Mouse (Mus musculus): ENCODE results near the gene Map3k12. TPM values are rescaled to one million over a fixed set of nuclear protein-coding genes. Genes with fewer than 3 reads are reported as not detected.

The Map3k12 gene
- polyA plus RNA-seq, 1 experiment from 2014 or later, result 14.3 TPM

DNA sequence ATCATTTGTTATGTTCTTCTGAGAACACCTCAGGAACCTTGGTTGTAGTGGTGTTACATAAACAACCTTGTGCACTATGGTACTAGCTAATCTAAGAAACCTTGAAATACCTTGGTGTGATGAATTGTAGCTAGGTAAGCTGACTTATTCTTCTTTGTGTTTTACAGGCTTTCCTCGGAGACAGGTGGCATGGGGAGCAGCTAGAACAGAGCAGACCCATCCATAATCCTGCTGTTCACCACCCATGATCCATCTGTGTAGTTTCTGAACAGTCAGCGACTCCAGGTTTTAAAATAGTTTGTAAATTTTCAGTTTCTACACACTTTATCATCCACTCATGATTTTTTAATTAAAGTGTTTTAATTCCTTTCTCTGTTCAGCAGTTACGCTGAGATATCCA, 18.5 kb downstream of the Map3k12 start:
- Histone ChIP-seq H3K4me3 (ENCODE audit: low read depth, low read length) (no peak overlapping the region), H3K9ac (ENCODE audit: low read length) (no peak overlapping the region), H3K27me3 (ENCODE audit: control insufficient read depth, insufficient read depth, low read length) (no peaks in the 10 kb centered on the region), H3K27ac (replicated peaks; ENCODE audit: low read depth, low read length) (no peak overlapping the region), H3K9me3 (ENCODE audit: control insufficient read depth, low read length) (no peaks in the 10 kb centered on the region), H3K4me1 (ENCODE audit: control insufficient read depth, insufficient read depth, low read length) (no peaks in the 10 kb centered on the region), H3K4me2 (ENCODE audit: low read depth, severe bottlenecking) (no peak overlapping the region), H3K36me3 (ENCODE audit: control insufficient read depth, insufficient read depth, low read length) (peaks cover 48% of the 10 kb centered on the region)
- DNase-seq (ENCODE audit: low spot score) (no peak), ATAC-seq (ENCODE audit: insufficient number of reproducible peaks, low FRiP score, low TSS enrichment, low read depth) (no peak)
- 92% methylated on average over 3 of the region's 3 CpGs for WGBS

DNA sequence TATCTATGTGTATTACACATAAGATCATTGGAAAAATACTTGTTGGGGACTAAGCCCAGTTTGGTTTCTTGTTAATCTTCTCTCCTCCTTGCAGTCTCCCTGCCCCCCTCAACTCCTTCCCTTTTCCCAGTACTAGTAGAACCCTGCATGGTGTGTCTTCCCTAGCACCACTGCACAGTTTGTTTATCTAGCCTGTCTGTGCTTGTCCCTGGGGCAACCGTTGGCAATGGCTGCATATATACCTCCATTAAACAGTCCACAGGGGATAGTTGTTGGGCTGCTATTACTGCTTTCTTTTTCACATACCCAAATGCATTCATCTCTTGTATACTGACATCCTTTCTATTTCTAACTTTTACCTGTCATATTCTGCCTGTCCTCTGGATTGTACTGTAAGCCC, 29.2 kb downstream of the Map3k12 start:
- DNase-seq (ENCODE audit: low spot score) (no peak), ATAC-seq (ENCODE audit: insufficient number of reproducible peaks, low FRiP score, low TSS enrichment, low read depth) (no peak)
- Histone ChIP-seq H3K9ac (ENCODE audit: low read length) (no peak overlapping the region), H3K27ac (replicated peaks; ENCODE audit: low read depth, low read length) (no peak overlapping the region), H3K9me3 (ENCODE audit: control insufficient read depth, low read length) (no peaks in the 10 kb centered on the region), H3K36me3 (ENCODE audit: control insufficient read depth, insufficient read depth, low read length) (peaks cover 34% of the 10 kb centered on the region), H3K4me3 (ENCODE audit: low read depth, low read length) (no peak overlapping the region), H3K4me1 (ENCODE audit: control insufficient read depth, insufficient read depth, low read length) (no peaks in the 10 kb centered on the region), H3K4me2 (ENCODE audit: low read depth, severe bottlenecking) (no peak overlapping the region), H3K27me3 (ENCODE audit: control insufficient read depth, insufficient read depth, low read length) (no peaks in the 10 kb centered on the region)
- 84% methylated on average over 1 of the region's 1 CpGs for WGBS

DNA sequence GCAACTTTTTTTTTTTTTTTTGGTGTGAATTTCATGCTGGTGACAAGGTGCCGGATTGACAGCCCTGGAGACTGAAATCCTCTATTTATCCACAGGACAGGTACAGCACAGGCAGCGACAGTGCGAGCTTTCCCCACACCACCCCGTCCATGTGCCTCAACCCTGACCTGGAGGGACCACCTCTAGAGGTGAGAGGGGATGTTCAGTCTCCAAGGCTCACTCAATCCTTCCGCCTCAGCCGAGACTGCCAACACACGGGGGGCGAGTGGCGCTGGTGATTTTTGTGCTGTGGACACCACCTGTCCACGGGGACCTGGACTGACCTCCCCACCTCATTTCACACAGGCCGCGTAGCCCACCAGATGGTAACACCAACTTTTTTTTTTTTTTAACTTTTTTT, 31.0 kb downstream of the Map3k12 start:
- Histone ChIP-seq H3K9ac (ENCODE audit: low read length) (no peak overlapping the region), H3K9me3 (ENCODE audit: control insufficient read depth, low read length) (no peaks in the 10 kb centered on the region), H3K27me3 (ENCODE audit: control insufficient read depth, insufficient read depth, low read length) (no peaks in the 10 kb centered on the region), H3K4me3 (ENCODE audit: low read depth, low read length) (no peak overlapping the region), H3K4me2 (ENCODE audit: low read depth, severe bottlenecking) (no peak overlapping the region), H3K27ac (replicated peaks; ENCODE audit: low read depth, low read length) (no peak overlapping the region), H3K36me3 (ENCODE audit: control insufficient read depth, insufficient read depth, low read length) (peaks cover 39% of the 10 kb centered on the region), H3K4me1 (ENCODE audit: control insufficient read depth, insufficient read depth, low read length) (no peaks in the 10 kb centered on the region)
- WGBS, result 89% methylated on average over 12 of the region's 12 CpGs
- DNase-seq (ENCODE audit: low spot score) (no peak), ATAC-seq (ENCODE audit: insufficient number of reproducible peaks, low FRiP score, low TSS enrichment, low read depth) (no peak)

- no peak for DNase-seq (ENCODE audit: low spot score)
- H3K9me3 ChIP-seq (ENCODE audit: control insufficient read depth, low read length), result no peaks in the 10 kb centered on the region
- H3K27me3 ChIP-seq (ENCODE audit: control insufficient read depth, insufficient read depth, low read length), result no peaks in the 10 kb centered on the region
- 90% methylated on average over 3 of the region's 3 CpGs for WGBS
- no peak overlapping the region for H3K27ac ChIP-seq (replicated peaks; ENCODE audit: low read depth, low read length)
- H3K4me2 ChIP-seq (ENCODE audit: low read depth, severe bottlenecking), result no peak overlapping the region
- no peak overlapping the region for H3K9ac ChIP-seq (ENCODE audit: low read length)
- H3K36me3 ChIP-seq (ENCODE audit: control insufficient read depth, insufficient read depth, low read length), result peaks cover 36% of the 10 kb centered on the region
- H3K4me1 ChIP-seq (ENCODE audit: control insufficient read depth, insufficient read depth, low read length), result no peaks in the 10 kb centered on the region
- no peak for ATAC-seq (ENCODE audit: insufficient number of reproducible peaks, low FRiP score, low TSS enrichment, low read depth)
- no peak overlapping the region for H3K4me3 ChIP-seq (ENCODE audit: low read depth, low read length)
Observed at GRCm38 (mm10) chr15:102483136-102483535, 33.7 kb downstream of the Map3k12 start.

DNA sequence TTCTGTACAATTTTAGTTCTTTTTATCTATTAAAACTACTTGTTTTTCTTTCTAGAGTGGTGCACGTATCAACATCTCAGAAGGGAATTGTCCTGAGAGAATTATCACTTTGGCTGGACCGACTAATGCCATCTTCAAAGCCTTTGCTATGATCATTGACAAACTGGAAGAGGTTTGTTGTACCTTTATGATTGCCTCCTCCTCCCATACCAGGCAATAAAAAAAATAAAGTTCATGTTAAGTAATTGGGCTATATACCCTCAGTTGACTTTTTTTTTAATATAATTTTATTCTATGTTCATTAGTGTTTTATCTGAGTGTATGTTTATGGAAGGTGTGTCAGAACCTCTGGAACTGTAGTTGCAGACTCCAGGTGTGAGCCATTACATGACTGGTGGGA, 42.3 kb downstream of the Map3k12 start:
- Histone ChIP-seq H3K4me1 (ENCODE audit: control insufficient read depth, insufficient read depth, low read length) (0 out of 2 replicates have a peak, but pooled peaks cover 3% of the 10 kb centered on the region), H3K4me2 (ENCODE audit: low read depth, severe bottlenecking) (no peak overlapping the region), H3K4me3 (ENCODE audit: low read depth, low read length) (no peak overlapping the region), H3K9ac (ENCODE audit: low read length) (no peak overlapping the region), H3K36me3 (ENCODE audit: control insufficient read depth, insufficient read depth, low read length) (peaks cover 19% of the 10 kb centered on the region), H3K9me3 (ENCODE audit: control insufficient read depth, low read length) (no peaks in the 10 kb centered on the region), H3K27ac (replicated peaks; ENCODE audit: low read depth, low read length) (no peak overlapping the region), H3K27me3 (ENCODE audit: control insufficient read depth, insufficient read depth, low read length) (no peaks in the 10 kb centered on the region)
- ATAC-seq (ENCODE audit: insufficient number of reproducible peaks, low FRiP score, low TSS enrichment, low read depth) (no peak), DNase-seq (ENCODE audit: low spot score) (no peak)
- 96% methylated on average over 2 of the region's 2 CpGs for WGBS

- H3K9ac ChIP-seq (ENCODE audit: low read length), result no peak overlapping the region
- DNase-seq (ENCODE audit: low spot score), result no peak
- H3K4me1 ChIP-seq (ENCODE audit: control insufficient read depth, insufficient read depth, low read length), result 0 out of 2 replicates have a peak, but pooled peaks cover 3% of the 10 kb centered on the region
- 0 out of 2 replicates have a peak overlapping the region, but pooled peaks have one; percentile 7 for H3K4me2 ChIP-seq (ENCODE audit: low read depth, severe bottlenecking)
- ATAC-seq (ENCODE audit: insufficient number of reproducible peaks, low FRiP score, low TSS enrichment, low read depth), result no peak
- H3K27ac ChIP-seq (replicated peaks; ENCODE audit: low read depth, low read length), result no peak overlapping the region
- WGBS, result 84% methylated on average over 2 of the region's 2 CpGs
- H3K4me3 ChIP-seq (ENCODE audit: low read depth, low read length), result no peak overlapping the region
- no peaks in the 10 kb centered on the region for H3K9me3 ChIP-seq (ENCODE audit: control insufficient read depth, low read length)
- H3K27me3 ChIP-seq (ENCODE audit: control insufficient read depth, insufficient read depth, low read length), result no peaks in the 10 kb centered on the region
- peaks cover 14% of the 10 kb centered on the region for H3K36me3 ChIP-seq (ENCODE audit: control insufficient read depth, insufficient read depth, low read length)
Observed at GRCm38 (mm10) chr15:102473246-102473645, 43.6 kb downstream of the Map3k12 start.

- H3K4me3 ChIP-seq (ENCODE audit: low read depth, low read length), result peak overlapping the region; percentile 70
- ATAC-seq (ENCODE audit: insufficient number of reproducible peaks, low FRiP score, low TSS enrichment, low read depth) (no peak), DNase-seq (ENCODE audit: low spot score) (no peak)
- no peak overlapping the region for H3K27ac ChIP-seq (replicated peaks; ENCODE audit: low read depth, low read length)
- peak overlapping the region; percentile 56 for H3K4me2 ChIP-seq (ENCODE audit: low read depth, severe bottlenecking)
- H3K4me1 ChIP-seq (ENCODE audit: control insufficient read depth, insufficient read depth, low read length), result 0 out of 2 replicates have a peak, but pooled peaks cover 3% of the 10 kb centered on the region
- H3K27me3 ChIP-seq (ENCODE audit: control insufficient read depth, insufficient read depth, low read length), result no peaks in the 10 kb centered on the region
- H3K9ac ChIP-seq (ENCODE audit: low read length), result 0 out of 2 replicates have a peak overlapping the region, but pooled peaks have one; percentile 27
- H3K9me3 ChIP-seq (ENCODE audit: control insufficient read depth, low read length), result no peaks in the 10 kb centered on the region
- H3K36me3 ChIP-seq (ENCODE audit: control insufficient read depth, insufficient read depth, low read length), result peaks cover 12% of the 10 kb centered on the region
Observed at GRCm38 (mm10) chr15:102471727-102472126, 45.1 kb downstream of the Map3k12 start.

GRCm38 (mm10) chr15:102471295-102471645, 45.6 kb downstream of the Map3k12 start:
- 0% methylated on average over 10 of the region's 10 CpGs for WGBS
- H3K4me1 ChIP-seq (ENCODE audit: control insufficient read depth, insufficient read depth, low read length), result 0 out of 2 replicates have a peak, but pooled peaks cover 3% of the 10 kb centered on the region
- ATAC-seq (ENCODE audit: insufficient number of reproducible peaks, low FRiP score, low TSS enrichment, low read depth) (no peak), DNase-seq (ENCODE audit: low spot score) (no peak)
- H3K27me3 ChIP-seq (ENCODE audit: control insufficient read depth, insufficient read depth, low read length), result no peaks in the 10 kb centered on the region
- H3K36me3 ChIP-seq (ENCODE audit: control insufficient read depth, insufficient read depth, low read length), result peaks cover 10% of the 10 kb centered on the region
- H3K4me2 ChIP-seq (ENCODE audit: low read depth, severe bottlenecking), result peak overlapping the region; percentile 56
- peak overlapping the region; percentile 86 for H3K9ac ChIP-seq (ENCODE audit: low read length)
- no peaks in the 10 kb centered on the region for H3K9me3 ChIP-seq (ENCODE audit: control insufficient read depth, low read length)
- peak overlapping the region; percentile 90; the same call in 1 of the 2 replicates for H3K27ac ChIP-seq (replicated peaks; ENCODE audit: low read depth, low read length)
- H3K4me3 ChIP-seq (ENCODE audit: low read depth, low read length), result peak overlapping the region; percentile 70
